Mouse (Mus musculus) frontal cortex, postnatal 25 days (tissue): ENCODE results near the gene Plekhg5.

Experiments used
- DNase-seq, 2 experiments: peaks; one replicate each; pipeline ENCODE4 v3.0.0; 2022; ENCODE audit warnings: low spot score in 2 of 2

The Plekhg5 gene

GRCm38 (mm10) chr4:152070494-152071396 is 1.6 kb upstream of the Plekhg5 start:
- DNase-seq: no peak

GRCm38 (mm10) chr4:152072655-152073054 is 357 bp downstream of the Plekhg5 start:
- DNase-seq: no peak

- DNase-seq: no peak
Measured at GRCm38 (mm10) chr4:152073715-152074114, 1.4 kb downstream of the Plekhg5 start.

GRCm38 (mm10) chr4:152074548-152074947 is 2.2 kb downstream of the Plekhg5 start:
- DNase-seq: no peak

GRCm38 (mm10) chr4:152077191-152077590 is 4.9 kb downstream of the Plekhg5 start:
- no peak for DNase-seq

GRCm38 (mm10) chr4:152078105-152078530 is 5.8 kb downstream of the Plekhg5 start:
- no peak for DNase-seq

GRCm38 (mm10) chr4:152079261-152079660 is 7.0 kb downstream of the Plekhg5 start:
- no peak for DNase-seq

GRCm38 (mm10) chr4:152079931-152080330 is 7.6 kb downstream of the Plekhg5 start:
- no peak for DNase-seq

- no peak for DNase-seq
Measured at GRCm38 (mm10) chr4:152083611-152084220, 11.4 kb downstream of the Plekhg5 start.

- DNase-seq: no peak
Measured at GRCm38 (mm10) chr4:152084616-152085015, 12.3 kb downstream of the Plekhg5 start.

GRCm38 (mm10) chr4:152086505-152087210 is 14.4 kb downstream of the Plekhg5 start:
- DNase-seq: no peak

- no peak for DNase-seq
Measured at GRCm38 (mm10) chr4:152087211-152088081, 15.1 kb downstream of the Plekhg5 start.

GRCm38 (mm10) chr4:152088133-152088532 is 15.8 kb downstream of the Plekhg5 start:
- no peak for DNase-seq

GRCm38 (mm10) chr4:152088556-152089120 is 16.3 kb downstream of the Plekhg5 start:
- DNase-seq: peak; percentile 52 to 66

GRCm38 (mm10) chr4:152090191-152090590 is 17.9 kb downstream of the Plekhg5 start:
- no peak for DNase-seq

- no peak for DNase-seq
Measured at GRCm38 (mm10) chr4:152092751-152093293, 20.5 kb downstream of the Plekhg5 start.

- no peak for DNase-seq
Measured at GRCm38 (mm10) chr4:152094233-152094632, 21.9 kb downstream of the Plekhg5 start.

GRCm38 (mm10) chr4:152095937-152096910 is 23.9 kb downstream of the Plekhg5 start:
- peak; percentile 50 to 58 for DNase-seq

- no peak for DNase-seq
Measured at GRCm38 (mm10) chr4:152096927-152097326, 24.6 kb downstream of the Plekhg5 start.
